Mouse (Mus musculus): ENCODE data around the gene Iqcg. TPM values are rescaled to one million over a fixed set of nuclear protein-coding genes. Genes with fewer than 3 reads are reported as not detected.

Gene Iqcg
- total and polyA plus RNA-seq, 2 experiments from 2014 or later = 5.1 to 8.3 TPM

DNA sequence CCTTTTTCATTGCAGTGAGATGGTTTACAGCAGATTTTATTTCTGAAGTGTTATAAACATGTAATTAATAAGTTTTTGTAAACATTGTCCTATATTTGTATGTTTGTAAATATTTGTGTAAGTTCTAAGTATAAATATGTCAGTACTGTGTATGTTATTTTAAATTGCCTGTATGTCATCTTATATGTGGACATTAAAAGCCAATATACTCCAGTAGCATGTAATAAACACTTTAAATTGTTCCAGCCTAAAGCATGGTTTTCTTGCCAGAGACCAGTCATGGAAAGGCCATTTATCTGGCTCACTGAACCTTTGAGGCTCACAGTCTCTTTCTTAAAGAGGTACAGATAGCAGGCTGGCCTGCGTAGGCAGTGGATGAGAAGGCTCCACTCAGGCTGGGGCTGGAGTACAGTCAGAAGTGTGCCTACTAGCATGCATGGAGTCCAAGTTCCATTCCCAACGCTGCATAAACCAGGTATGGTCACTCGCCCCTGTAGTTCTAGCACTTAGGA lies 40.6 kb downstream of the Iqcg start:
- ATAC-seq (ENCODE audit: low FRiP score) (no peak), DNase-seq (ENCODE audit: low spot score) (no peak)
- no peak overlapping the region for H3K4me2 ChIP-seq (ENCODE audit: low read depth, low read length, poor library complexity, severe bottlenecking)
- H3K9me3 ChIP-seq (ENCODE audit: low read length) = no peaks in the 10 kb centered on the region
- peaks cover 24% of the 10 kb centered on the region for H3K36me3 ChIP-seq (ENCODE audit: insufficient read depth, low read length)
- no peak overlapping the region for H3K9ac ChIP-seq (replicated peaks; ENCODE audit: low read length, poor library complexity, severe bottlenecking)
- H3K4me1 ChIP-seq (ENCODE audit: insufficient read depth, low read length) = no peaks in the 10 kb centered on the region
- TF ChIP-seq CTCF (IDR thresholded peaks at IDR 0.05) = no peak
- WGBS = 93% methylated on average over 3 of the region's 3 CpGs
- H3K27ac ChIP-seq (ENCODE audit: low read depth, low read length) = no peak overlapping the region
- H3K4me3 ChIP-seq (ENCODE audit: low read depth, low read length) = no peak overlapping the region
- H3K27me3 ChIP-seq (ENCODE audit: insufficient read depth, low read length) = no peaks in the 10 kb centered on the region

DNA sequence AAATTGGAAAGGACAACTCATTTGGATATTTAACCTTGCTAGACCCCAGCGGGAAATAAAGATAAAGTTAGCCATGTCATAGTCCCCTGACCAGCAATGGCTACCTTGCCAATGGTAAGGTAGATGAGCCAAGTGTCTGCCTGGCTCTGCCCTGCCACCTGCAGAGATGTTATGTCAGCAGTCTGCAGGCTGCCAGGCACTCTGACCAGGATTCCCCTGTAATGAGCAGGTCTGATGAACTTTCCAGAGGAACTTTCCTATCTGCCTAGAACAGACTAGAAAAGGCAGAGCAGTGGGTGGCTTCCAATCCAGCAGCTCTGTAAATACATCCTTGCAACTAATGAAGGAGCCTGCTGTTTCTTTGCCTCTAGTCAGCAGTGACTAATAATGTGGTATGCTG lies 41.1 kb downstream of the Iqcg start:
- no peak for TF ChIP-seq CTCF (IDR thresholded peaks at IDR 0.05)
- no peak for ATAC-seq (ENCODE audit: low FRiP score)
- no peak for DNase-seq (ENCODE audit: low spot score)
- Histone ChIP-seq H3K9ac (replicated peaks; ENCODE audit: low read length, poor library complexity, severe bottlenecking) (no peak overlapping the region), H3K4me1 (ENCODE audit: insufficient read depth, low read length) (no peaks in the 10 kb centered on the region), H3K27me3 (ENCODE audit: insufficient read depth, low read length) (no peaks in the 10 kb centered on the region), H3K4me2 (ENCODE audit: low read depth, low read length, poor library complexity, severe bottlenecking) (no peak overlapping the region), H3K36me3 (ENCODE audit: insufficient read depth, low read length) (peaks cover 29% of the 10 kb centered on the region), H3K9me3 (ENCODE audit: low read length) (no peaks in the 10 kb centered on the region), H3K4me3 (ENCODE audit: low read depth, low read length) (no peak overlapping the region), H3K27ac (ENCODE audit: low read depth, low read length) (no peak overlapping the region)
- WGBS = 96% methylated on average over 1 of the region's 1 CpGs

DNA sequence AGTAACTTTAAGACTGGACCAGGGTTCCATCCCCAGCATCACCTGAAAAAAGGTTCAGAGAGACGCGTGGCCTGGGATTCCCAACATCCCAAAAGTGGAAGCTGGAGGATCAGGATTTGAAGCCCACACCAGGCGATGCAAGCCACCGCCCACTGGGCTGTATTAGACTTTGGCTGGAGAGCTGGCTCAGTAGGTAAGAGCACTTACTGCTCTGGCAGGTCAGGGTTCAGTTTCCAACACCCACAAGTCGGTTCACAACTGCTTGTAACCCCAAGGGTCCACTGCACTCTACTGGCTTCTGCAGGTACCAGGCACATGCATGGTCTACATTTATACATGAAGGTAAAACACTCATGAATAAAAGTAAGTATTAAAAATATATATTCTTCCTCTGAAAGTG lies 42.2 kb downstream of the Iqcg start:
- Histone ChIP-seq H3K27ac (ENCODE audit: low read depth, low read length) (no peak overlapping the region), H3K36me3 (ENCODE audit: insufficient read depth, low read length) (peaks cover 40% of the 10 kb centered on the region), H3K9ac (replicated peaks; ENCODE audit: low read length, poor library complexity, severe bottlenecking) (no peak overlapping the region), H3K4me1 (ENCODE audit: insufficient read depth, low read length) (no peaks in the 10 kb centered on the region), H3K27me3 (ENCODE audit: insufficient read depth, low read length) (no peaks in the 10 kb centered on the region), H3K4me3 (ENCODE audit: low read depth, low read length) (no peak overlapping the region), H3K4me2 (ENCODE audit: low read depth, low read length, poor library complexity, severe bottlenecking) (no peak overlapping the region), H3K9me3 (ENCODE audit: low read length) (no peaks in the 10 kb centered on the region)
- ATAC-seq (ENCODE audit: low FRiP score) (no peak), DNase-seq (ENCODE audit: low spot score) (no peak)
- no peak for TF ChIP-seq CTCF (IDR thresholded peaks at IDR 0.05)
- 94% methylated on average over 5 of the region's 5 CpGs for WGBS

DNA sequence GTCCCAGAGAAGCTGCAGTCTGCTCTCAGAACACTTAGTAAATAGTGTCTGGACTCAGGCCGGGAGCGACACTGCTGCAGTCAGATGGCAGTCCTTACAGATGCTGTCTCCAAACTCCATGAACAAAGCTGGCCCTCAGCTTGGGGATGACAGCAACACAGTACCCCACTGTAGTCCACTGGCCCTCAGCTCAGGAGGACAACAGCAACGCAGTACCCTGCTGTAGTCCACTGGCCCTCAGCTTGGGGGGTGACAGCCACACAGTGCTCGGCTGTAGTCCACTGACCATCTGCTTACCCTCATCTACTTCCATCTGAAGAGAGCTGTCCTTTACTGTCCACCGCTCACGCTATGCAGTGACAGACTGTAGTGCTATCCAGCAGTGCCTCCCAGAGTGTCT lies 45.9 kb downstream of the Iqcg start:
- H3K4me1 ChIP-seq (ENCODE audit: insufficient read depth, low read length) = no peaks in the 10 kb centered on the region
- no peak overlapping the region for H3K4me2 ChIP-seq (ENCODE audit: low read depth, low read length, poor library complexity, severe bottlenecking)
- H3K27ac ChIP-seq (ENCODE audit: low read depth, low read length) = no peak overlapping the region
- DNase-seq (ENCODE audit: low spot score) (peak; percentile 17), ATAC-seq (ENCODE audit: low FRiP score) (no peak; the same call in 1 of the 2 replicates)
- no peaks in the 10 kb centered on the region for H3K27me3 ChIP-seq (ENCODE audit: insufficient read depth, low read length)
- no peak for TF ChIP-seq CTCF (IDR thresholded peaks at IDR 0.05)
- peaks cover 49% of the 10 kb centered on the region for H3K36me3 ChIP-seq (ENCODE audit: insufficient read depth, low read length)
- no peaks in the 10 kb centered on the region for H3K9me3 ChIP-seq (ENCODE audit: low read length)
- no peak overlapping the region for H3K4me3 ChIP-seq (ENCODE audit: low read depth, low read length)
- H3K9ac ChIP-seq (replicated peaks; ENCODE audit: low read length, poor library complexity, severe bottlenecking) = no peak overlapping the region
- 89% methylated on average over 6 of the region's 6 CpGs for WGBS

DNA sequence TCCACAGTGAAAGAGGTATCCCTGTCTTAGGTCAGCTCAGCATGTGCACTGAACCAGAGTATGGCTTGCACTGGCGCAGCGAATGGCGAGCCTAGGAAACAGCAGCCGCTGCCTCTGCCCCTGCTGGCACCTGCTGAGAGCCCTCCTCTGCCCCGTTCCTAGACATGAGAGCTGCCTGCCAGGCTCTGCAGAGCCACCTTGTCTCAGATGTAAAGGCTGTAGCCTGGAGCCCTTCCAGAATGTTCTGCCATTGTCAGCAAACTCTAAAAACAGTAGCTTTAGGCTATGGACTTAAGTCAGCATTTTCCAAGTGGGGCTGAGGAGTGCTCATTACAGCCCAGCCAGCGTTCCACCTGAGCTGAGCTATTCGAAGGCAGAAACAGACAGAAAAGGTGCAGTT lies 48.6 kb downstream of the Iqcg start:
- Histone ChIP-seq H3K9ac (replicated peaks; ENCODE audit: low read length, poor library complexity, severe bottlenecking) (no peak overlapping the region), H3K9me3 (ENCODE audit: low read length) (no peaks in the 10 kb centered on the region), H3K27me3 (ENCODE audit: insufficient read depth, low read length) (no peaks in the 10 kb centered on the region), H3K27ac (ENCODE audit: low read depth, low read length) (no peak overlapping the region), H3K4me1 (ENCODE audit: insufficient read depth, low read length) (no peaks in the 10 kb centered on the region), H3K36me3 (ENCODE audit: insufficient read depth, low read length) (peaks cover 38% of the 10 kb centered on the region), H3K4me2 (ENCODE audit: low read depth, low read length, poor library complexity, severe bottlenecking) (no peak overlapping the region), H3K4me3 (ENCODE audit: low read depth, low read length) (no peak overlapping the region)
- TF ChIP-seq CTCF (IDR thresholded peaks at IDR 0.05) = no peak
- WGBS = 71% methylated on average over 7 of the region's 7 CpGs
- ATAC-seq (ENCODE audit: low FRiP score) = no peak
- peak; percentile 19 for DNase-seq (ENCODE audit: low spot score)

DNA sequence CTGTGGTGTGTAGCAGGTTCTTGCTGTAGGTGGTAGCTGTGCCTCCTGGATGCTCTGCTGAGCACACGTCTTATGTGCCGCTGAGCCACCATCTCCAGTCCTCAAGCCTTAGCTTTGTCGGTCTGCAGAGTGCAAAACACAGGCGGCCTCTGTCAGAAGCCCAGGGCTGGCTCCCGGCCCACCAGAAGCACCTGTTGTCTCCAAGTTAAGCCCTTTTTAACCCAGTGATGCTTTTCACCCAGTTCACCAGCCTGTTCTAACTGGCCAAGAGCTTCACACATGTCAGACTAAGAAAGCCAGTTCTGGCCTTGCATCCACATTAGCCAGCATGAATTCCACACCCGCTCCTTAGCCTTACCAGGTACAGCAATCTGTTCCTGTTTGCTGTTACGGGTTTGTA lies 49.1 kb downstream of the Iqcg start:
- H3K9ac ChIP-seq (replicated peaks; ENCODE audit: low read length, poor library complexity, severe bottlenecking) = no peak overlapping the region
- no peak overlapping the region for H3K4me2 ChIP-seq (ENCODE audit: low read depth, low read length, poor library complexity, severe bottlenecking)
- no peak overlapping the region for H3K27ac ChIP-seq (ENCODE audit: low read depth, low read length)
- H3K4me1 ChIP-seq (ENCODE audit: insufficient read depth, low read length) = no peaks in the 10 kb centered on the region
- ATAC-seq (ENCODE audit: low FRiP score) (no peak), DNase-seq (ENCODE audit: low spot score) (peak; percentile 35)
- TF ChIP-seq CTCF (IDR thresholded peaks at IDR 0.05) = no peak
- no peaks in the 10 kb centered on the region for H3K9me3 ChIP-seq (ENCODE audit: low read length)
- no peaks in the 10 kb centered on the region for H3K27me3 ChIP-seq (ENCODE audit: insufficient read depth, low read length)
- H3K4me3 ChIP-seq (ENCODE audit: low read depth, low read length) = no peak overlapping the region
- whole genome bisulfite sequencing = 82% methylated on average over 7 of the region's 7 CpGs
- peaks cover 34% of the 10 kb centered on the region for H3K36me3 ChIP-seq (ENCODE audit: insufficient read depth, low read length)
